Mouse (Mus musculus) heart, adult 2 months (tissue): ENCODE measurements around the gene Igsf11. TPM values are rescaled to one million over a fixed set of nuclear protein-coding genes. Genes with fewer than 3 reads are reported as not detected.

Source experiments
- DNase-seq, 2 experiments: peaks; one replicate each; pipeline ENCODE4 v3.0.0; 2021
- H3K27ac ChIP-seq: fragments of 200-600 bp; 2 replicates; pipeline ENCODE4 v1.8.1; 2022
- H3K27me3 ChIP-seq: fragments of 200-500 bp; 2 replicates; pipeline ENCODE4 v1.6.1; 2012; ENCODE audit warnings: mild to moderate bottlenecking, low read length, inconsistent platforms, mixed read lengths; ENCODE audit not compliant: control insufficient read depth, insufficient read depth
- H3K36me3 ChIP-seq: fragments of 200-500 bp; 2 replicates; pipeline ENCODE4 v1.6.1; 2012; ENCODE audit warnings: low read length, inconsistent platforms; ENCODE audit not compliant: control insufficient read depth, insufficient read depth
- H3K4me1 ChIP-seq: fragments of 200-500 bp; 2 replicates; pipeline ENCODE4 v1.6.1; 2011; ENCODE audit warnings: low read length; ENCODE audit not compliant: control insufficient read depth, insufficient read depth
- H3K4me3 ChIP-seq: fragments of 200-600 bp; 2 replicates; pipeline ENCODE4 v1.8.1; 2022
- H3K79me2 ChIP-seq: fragments of 200-500 bp; replicated peaks from 2 replicates; pipeline ENCODE4 v1.6.1; 2012; ENCODE audit warnings: mild to moderate bottlenecking, inconsistent platforms, low read length, moderate library complexity, mixed read lengths; ENCODE audit not compliant: control insufficient read depth, insufficient read depth
- H3K9ac ChIP-seq: fragments of 200-500 bp; 2 replicates; pipeline ENCODE4 v1.6.1; 2012; ENCODE audit warnings: low read depth, mild to moderate bottlenecking, control low read depth, inconsistent platforms, low read length, mixed read lengths
- CTCF ChIP-seq: fragments of 200-600 bp; IDR thresholded peaks from 2 replicates; pipeline ENCODE4 v1.8.1; 2022; ENCODE audit warnings: antibody characterized with exemption, mild to moderate bottlenecking, moderate library complexity
- EP300 ChIP-seq: fragments of 200-500 bp; IDR thresholded peaks from 2 replicates; pipeline ENCODE4 v1.6.1; 2011; ENCODE audit warnings: low read depth, low read length, control low read depth; ENCODE audit not compliant: insufficient read depth
- POLR2A ChIP-seq: fragments of 200-500 bp; IDR thresholded peaks from 2 replicates; pipeline ENCODE4 v1.6.1; 2011; ENCODE audit warnings: mild to moderate bottlenecking, low read depth, low read length, control low read depth; ENCODE audit not compliant: insufficient read depth
- WGBS: fragments of 180-500 bp; shearing (Covaris S2); methylation state at CpG from one replicate; pipeline ENCODE4 v1.1.7; 2018; 5-methylcytosine and 5-hydroxymethylcytosine counted together
- intact Hi-C: fragments of 180-260 bp; cut with DNase I; formaldehyde crosslinking; loops from one replicate; pipeline ENCODE4 v1.15.1; 2025
- polyA plus RNA-seq: library from polyadenylated mRNA; depleted of rRNA; stranded (reverse); fragments of >200 nt; gene quantifications from 2 replicates; pipeline ENCODE4 v1.2.3, GENCODE M21; 2012
- total RNA-seq, 2 experiments: library from RNA; stranded (reverse); gene quantifications; 2 replicates each; pipeline ENCODE4 v1.2.3; 2021

The Igsf11 gene
- total and polyA plus RNA-seq, 3 experiments, result 0.48 to 1.0 (median 0.76) TPM

- intact Hi-C loops, result no loop called here
- H3K4me1 ChIP-seq, result no peaks in the 10 kb centered on the region
- H3K27me3 ChIP-seq, result no peaks in the 10 kb centered on the region
- no peak overlapping the region for H3K9ac ChIP-seq
- WGBS, result 63% methylated on average over 2 of the region's 2 CpGs
- H3K4me3 ChIP-seq, result no peak overlapping the region
- H3K79me2 ChIP-seq, result no peaks in the 10 kb centered on the region
- no peak overlapping the region for H3K27ac ChIP-seq
- TF ChIP-seq EP300, result no peak
- TF ChIP-seq POLR2A, result no peak
- no peak for TF ChIP-seq CTCF
- no peaks in the 10 kb centered on the region for H3K36me3 ChIP-seq
- no peak for DNase-seq
Observed at GRCm38 (mm10) chr16:38961865-38962264, 69.4 kb downstream of the Igsf11 start.

DNA sequence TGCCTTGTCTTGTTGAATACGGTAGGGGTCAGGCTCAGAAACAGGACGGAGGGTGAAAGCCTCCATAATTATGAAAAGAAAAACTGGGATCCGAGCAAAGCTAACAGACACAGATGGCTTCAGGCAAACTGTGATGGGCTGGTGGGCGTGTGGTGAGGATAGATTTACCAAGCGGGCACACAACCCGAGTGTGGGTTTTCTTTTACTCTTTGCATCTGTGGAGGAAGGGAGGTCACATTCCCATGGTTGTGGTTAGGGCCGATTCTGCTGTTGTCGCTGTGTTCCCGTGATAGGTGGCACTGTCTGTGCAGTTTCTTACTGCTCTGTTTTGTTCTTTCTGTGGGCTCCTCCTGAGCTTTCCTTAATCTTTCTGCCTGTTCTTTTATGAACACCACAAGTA is 70.2 kb downstream of the Igsf11 start:
- H3K36me3 ChIP-seq, result no peaks in the 10 kb centered on the region
- no peak for DNase-seq
- WGBS, result 77% methylated on average over 9 of the region's 9 CpGs
- H3K27me3 ChIP-seq, result no peaks in the 10 kb centered on the region
- no peak overlapping the region for H3K4me3 ChIP-seq
- H3K27ac ChIP-seq, result no peak overlapping the region
- no peaks in the 10 kb centered on the region for H3K4me1 ChIP-seq
- no peak overlapping the region for H3K9ac ChIP-seq
- intact Hi-C loops, result no loop called here
- no peaks in the 10 kb centered on the region for H3K79me2 ChIP-seq
- no peak for TF ChIP-seq EP300
- TF ChIP-seq POLR2A, result no peak
- no peak for TF ChIP-seq CTCF

DNA sequence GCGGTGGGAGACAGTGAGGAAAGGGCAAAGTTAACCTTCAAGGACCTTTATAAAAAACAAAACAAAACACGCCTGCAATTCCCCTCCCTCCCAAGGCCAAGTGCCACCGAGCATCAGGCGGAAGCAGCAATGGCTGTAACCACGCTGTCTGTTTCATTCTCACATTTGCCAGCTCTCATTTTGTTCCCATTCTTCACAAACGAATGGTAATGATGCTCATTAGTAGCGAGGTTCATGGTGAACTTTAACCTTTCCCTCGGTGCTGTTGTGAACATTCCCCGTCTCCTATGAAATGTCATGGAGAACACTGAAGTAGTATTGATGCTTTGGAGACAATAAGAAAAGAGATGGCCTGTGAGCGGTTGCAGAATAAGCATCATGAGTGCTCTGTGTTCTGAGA is 74.6 kb downstream of the Igsf11 start:
- Histone ChIP-seq H3K9ac (no peak overlapping the region), H3K79me2 (no peaks in the 10 kb centered on the region), H3K27ac (no peak overlapping the region), H3K4me3 (no peak overlapping the region), H3K4me1 (no peaks in the 10 kb centered on the region), H3K27me3 (no peaks in the 10 kb centered on the region), H3K36me3 (no peaks in the 10 kb centered on the region)
- DNase-seq, result no peak
- TF ChIP-seq CTCF, result no peak
- no peak for TF ChIP-seq POLR2A
- TF ChIP-seq EP300, result no peak
- WGBS, result 87% methylated on average over 10 of the region's 10 CpGs
- intact Hi-C loops, result no loop called here

- no peak overlapping the region for H3K4me3 ChIP-seq
- no peak overlapping the region for H3K27ac ChIP-seq
- no peaks in the 10 kb centered on the region for H3K36me3 ChIP-seq
- H3K9ac ChIP-seq, result no peak overlapping the region
- intact Hi-C loops, result no loop called here
- TF ChIP-seq POLR2A (no peak), CTCF (no peak), EP300 (no peak)
- no peaks in the 10 kb centered on the region for H3K79me2 ChIP-seq
- H3K4me1 ChIP-seq, result no peaks in the 10 kb centered on the region
- WGBS, result 71% methylated on average over 13 of the region's 13 CpGs
- no peaks in the 10 kb centered on the region for H3K27me3 ChIP-seq
- no peak for DNase-seq
Observed at GRCm38 (mm10) chr16:38976151-38976550, 83.7 kb downstream of the Igsf11 start.

DNA sequence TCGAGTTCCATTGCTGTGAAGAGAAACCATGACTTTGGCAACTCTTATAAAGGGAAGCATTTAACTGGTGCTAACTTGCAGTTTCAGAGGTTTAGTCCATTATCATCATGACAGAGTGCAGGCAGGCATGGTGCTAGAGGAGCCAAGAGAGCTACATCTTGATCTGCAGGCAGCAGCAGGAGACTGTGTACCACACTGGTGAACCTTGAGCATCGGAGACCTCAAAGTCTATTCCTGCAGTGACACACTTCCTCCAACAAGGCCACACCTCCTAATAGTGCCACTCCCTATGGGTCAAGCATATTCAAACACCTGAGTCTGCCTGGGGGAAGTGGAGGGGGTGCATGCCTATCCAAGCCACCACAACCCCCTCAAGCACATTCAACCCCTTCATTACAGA is 86.1 kb downstream of the Igsf11 start:
- Histone ChIP-seq H3K36me3 (no peaks in the 10 kb centered on the region), H3K27ac (no peak overlapping the region), H3K79me2 (no peaks in the 10 kb centered on the region), H3K4me3 (no peak overlapping the region), H3K4me1 (no peaks in the 10 kb centered on the region), H3K9ac (no peak overlapping the region), H3K27me3 (no peaks in the 10 kb centered on the region)
- DNase-seq, result no peak
- TF ChIP-seq CTCF, result no peak
- TF ChIP-seq EP300, result no peak
- no peak for TF ChIP-seq POLR2A
- 83% methylated on average over 2 of the region's 2 CpGs for WGBS
- intact Hi-C loops, result no loop called here

DNA sequence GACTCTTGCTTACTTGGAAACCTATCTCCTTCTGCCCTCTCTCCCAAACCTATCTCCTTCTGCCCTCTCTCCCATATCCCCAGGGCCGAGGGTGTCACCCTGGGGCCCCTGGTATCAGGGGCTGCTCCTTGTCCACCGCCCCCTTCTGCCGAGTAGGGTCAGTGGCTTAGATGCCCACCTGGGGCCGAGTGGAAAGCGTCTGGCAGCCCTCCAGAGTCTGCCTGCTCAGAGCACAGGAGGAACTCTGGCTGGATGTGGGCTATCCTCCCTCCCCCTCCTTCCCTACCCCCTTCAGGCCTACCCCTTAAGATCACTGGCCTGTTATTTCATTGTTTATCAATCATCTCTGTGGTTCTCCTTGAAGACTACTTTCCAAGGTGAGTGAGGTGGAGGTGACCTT is 88.1 kb downstream of the Igsf11 start:
- TF ChIP-seq EP300 (no peak), POLR2A (no peak), CTCF (no peak)
- H3K79me2 ChIP-seq, result no peaks in the 10 kb centered on the region
- H3K4me3 ChIP-seq, result no peak overlapping the region
- 33% methylated on average over 5 of the region's 5 CpGs for WGBS
- intact Hi-C loops, result no loop called here
- H3K27me3 ChIP-seq, result no peaks in the 10 kb centered on the region
- no peak overlapping the region for H3K9ac ChIP-seq
- DNase-seq, result no peak
- H3K4me1 ChIP-seq, result no peaks in the 10 kb centered on the region
- no peak overlapping the region for H3K27ac ChIP-seq
- no peaks in the 10 kb centered on the region for H3K36me3 ChIP-seq

- Histone ChIP-seq H3K4me3 (no peak overlapping the region), H3K36me3 (no peaks in the 10 kb centered on the region), H3K9ac (no peak overlapping the region), H3K79me2 (no peaks in the 10 kb centered on the region), H3K27me3 (no peaks in the 10 kb centered on the region), H3K27ac (no peak overlapping the region), H3K4me1 (no peaks in the 10 kb centered on the region)
- TF ChIP-seq CTCF (no peak), EP300 (no peak), POLR2A (no peak)
- intact Hi-C loops, result no loop called here
- WGBS, result 19% methylated on average over 5 of the region's 5 CpGs
- DNase-seq, result no peak
Observed at GRCm38 (mm10) chr16:38982051-38982450, 89.6 kb downstream of the Igsf11 start.
